Mouse (Mus musculus) heart, adult 2 months (tissue): ENCODE measurements around the gene Pmel. TPM values are rescaled to one million over a fixed set of nuclear protein-coding genes. Genes with fewer than 3 reads are reported as not detected.
A peak's percentile ranks its signal among the peaks of the same experiment; 100 is the strongest.
"Not testable (repeated sequence)": the region's sequence is repeated elsewhere in the genome, so short reads cannot be mapped to it uniquely, and the experiment has no call there.

Experiments used
- DNase-seq, 2 experiments: peaks; one replicate each; pipeline ENCODE4 v3.0.0; 2021
- H3K27ac ChIP-seq: fragments of 200-600 bp; 2 replicates; pipeline ENCODE4 v1.8.1; 2022
- H3K27me3 ChIP-seq: fragments of 200-500 bp; 2 replicates; pipeline ENCODE4 v1.6.1; 2012; ENCODE audit warnings: mild to moderate bottlenecking, low read length, inconsistent platforms, mixed read lengths; ENCODE audit not compliant: control insufficient read depth, insufficient read depth
- H3K36me3 ChIP-seq: fragments of 200-500 bp; 2 replicates; pipeline ENCODE4 v1.6.1; 2012; ENCODE audit warnings: low read length, inconsistent platforms; ENCODE audit not compliant: control insufficient read depth, insufficient read depth
- H3K4me1 ChIP-seq: fragments of 200-500 bp; 2 replicates; pipeline ENCODE4 v1.6.1; 2011; ENCODE audit warnings: low read length; ENCODE audit not compliant: control insufficient read depth, insufficient read depth
- H3K4me3 ChIP-seq: fragments of 200-600 bp; 2 replicates; pipeline ENCODE4 v1.8.1; 2022
- H3K79me2 ChIP-seq: fragments of 200-500 bp; replicated peaks from 2 replicates; pipeline ENCODE4 v1.6.1; 2012; ENCODE audit warnings: mild to moderate bottlenecking, inconsistent platforms, low read length, moderate library complexity, mixed read lengths; ENCODE audit not compliant: control insufficient read depth, insufficient read depth
- H3K9ac ChIP-seq: fragments of 200-500 bp; 2 replicates; pipeline ENCODE4 v1.6.1; 2012; ENCODE audit warnings: low read depth, mild to moderate bottlenecking, control low read depth, inconsistent platforms, low read length, mixed read lengths
- CTCF ChIP-seq: fragments of 200-600 bp; IDR thresholded peaks from 2 replicates; pipeline ENCODE4 v1.8.1; 2022; ENCODE audit warnings: antibody characterized with exemption, mild to moderate bottlenecking, moderate library complexity
- EP300 ChIP-seq: fragments of 200-500 bp; IDR thresholded peaks from 2 replicates; pipeline ENCODE4 v1.6.1; 2011; ENCODE audit warnings: low read depth, low read length, control low read depth; ENCODE audit not compliant: insufficient read depth
- POLR2A ChIP-seq: fragments of 200-500 bp; IDR thresholded peaks from 2 replicates; pipeline ENCODE4 v1.6.1; 2011; ENCODE audit warnings: mild to moderate bottlenecking, low read depth, low read length, control low read depth; ENCODE audit not compliant: insufficient read depth
- WGBS: fragments of 180-500 bp; shearing (Covaris S2); methylation state at CpG from one replicate; pipeline ENCODE4 v1.1.7; 2018; 5-methylcytosine and 5-hydroxymethylcytosine counted together
- intact Hi-C: fragments of 180-260 bp; cut with DNase I; formaldehyde crosslinking; loops from one replicate; pipeline ENCODE4 v1.15.1; 2025
- polyA plus RNA-seq: library from polyadenylated mRNA; depleted of rRNA; stranded (reverse); fragments of >200 nt; gene quantifications from 2 replicates; pipeline ENCODE4 v1.2.3, GENCODE M21; 2012
- total RNA-seq, 2 experiments: library from RNA; stranded (reverse); gene quantifications; 2 replicates each; pipeline ENCODE4 v1.2.3; 2021

Pmel gene
- total and polyA plus RNA-seq, 3 experiments: 0.43 to 0.66 (median 0.50) TPM

DNA sequence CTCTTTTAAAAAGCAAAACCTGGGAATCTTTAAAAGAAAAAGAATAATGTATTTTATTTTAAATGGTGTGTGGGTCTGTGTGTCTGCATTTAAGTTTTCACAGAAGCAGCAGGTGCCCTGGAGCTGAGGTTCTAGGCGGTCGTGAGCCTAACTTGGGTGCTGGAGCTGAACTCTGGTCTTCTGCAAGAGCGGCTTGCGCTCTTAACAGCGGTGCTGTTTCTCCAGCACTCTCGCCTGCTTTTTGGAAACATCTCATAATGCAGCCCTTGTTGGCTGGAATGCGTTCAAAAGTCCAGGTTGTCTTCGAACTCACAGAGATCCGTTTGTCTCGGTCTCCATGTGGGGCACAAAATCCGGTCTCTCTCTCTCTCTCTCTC lies 1.3 kb downstream of the Pmel start:
- TF ChIP-seq CTCF: no peak
- no peak for TF ChIP-seq POLR2A
- TF ChIP-seq EP300: no peak
- intact Hi-C loops: no loop called here
- Histone ChIP-seq H3K79me2 (no peaks in the 10 kb centered on the region), H3K4me1 (peaks cover 3% of the 10 kb centered on the region), H3K27me3 (no peaks in the 10 kb centered on the region), H3K9ac (peak overlapping the region; percentile 60), H3K36me3 (no peaks in the 10 kb centered on the region), H3K4me3 (peak overlapping the region; percentile 54), H3K27ac (peak overlapping the region; percentile 85)
- peak in 1 of 2 experiments; percentile 39 for DNase-seq
- WGBS: 8% methylated on average over 11 of the region's 11 CpGs

DNA sequence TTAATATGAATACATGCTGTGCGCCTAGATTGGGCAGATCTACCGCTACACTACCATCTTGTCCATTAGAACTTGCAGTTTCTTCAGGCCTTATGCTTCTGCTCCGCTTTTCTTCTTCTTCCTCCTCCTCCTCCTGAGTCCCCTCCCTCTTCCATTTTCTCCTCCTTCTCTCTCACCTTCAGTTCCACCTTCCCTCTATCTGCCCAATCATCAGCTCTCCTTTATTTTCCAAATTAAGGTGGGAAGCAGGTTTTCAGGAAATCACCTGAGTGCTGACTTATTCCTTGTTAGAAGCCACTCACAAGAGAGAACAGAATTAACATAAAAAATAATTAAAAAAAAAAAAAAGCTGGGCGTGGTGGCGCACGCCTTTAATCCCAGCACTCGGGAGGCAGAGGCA lies 7.3 kb downstream of the Pmel start:
- H3K4me1 ChIP-seq, H3K27ac ChIP-seq, intact Hi-C loops, H3K79me2 ChIP-seq, H3K4me3 ChIP-seq, H3K9ac ChIP-seq, H3K36me3 ChIP-seq, DNase-seq, H3K27me3 ChIP-seq: not testable (repeated sequence)
- WGBS: 93% methylated on average over 7 of the region's 7 CpGs

- TF ChIP-seq EP300: no peak
- no peak for TF ChIP-seq POLR2A
- TF ChIP-seq CTCF: no peak
- Histone ChIP-seq H3K9ac (no peak overlapping the region), H3K79me2 (no peaks in the 10 kb centered on the region), H3K27me3 (no peaks in the 10 kb centered on the region), H3K4me3 (no peak overlapping the region), H3K36me3 (no peaks in the 10 kb centered on the region), H3K27ac (no peak overlapping the region), H3K4me1 (no peaks in the 10 kb centered on the region)
- WGBS: 80% methylated on average over 19 of the region's 19 CpGs
- DNase-seq: peak in 1 of 2 experiments; percentile 13
- intact Hi-C loops: no loop called here
Measured at GRCm38 (mm10) chr10:128715559-128716537, 11.9 kb downstream of the Pmel start.

GRCm38 (mm10) chr10:128725466-128725865 lies 21.5 kb downstream of the Pmel start:
- H3K79me2 ChIP-seq, H3K36me3 ChIP-seq, DNase-seq, H3K4me3 ChIP-seq, H3K27me3 ChIP-seq, H3K4me1 ChIP-seq, intact Hi-C loops, H3K27ac ChIP-seq, H3K9ac ChIP-seq: not testable (repeated sequence)
- 81% methylated on average over 4 of the region's 4 CpGs for WGBS

- H3K9ac ChIP-seq: no peak overlapping the region
- DNase-seq: no peak
- WGBS: 79% methylated on average over 5 of the region's 5 CpGs
- H3K27ac ChIP-seq: no peak overlapping the region
- H3K27me3 ChIP-seq: no peaks in the 10 kb centered on the region
- no peaks in the 10 kb centered on the region for H3K79me2 ChIP-seq
- H3K4me1 ChIP-seq: no peaks in the 10 kb centered on the region; the same call in 1 of the 2 replicates
- H3K36me3 ChIP-seq: no peaks in the 10 kb centered on the region
- no peak for TF ChIP-seq EP300
- intact Hi-C loops: no loop called here
- H3K4me3 ChIP-seq: no peak overlapping the region
Measured at GRCm38 (mm10) chr10:128728059-128728458, 24.1 kb downstream of the Pmel start.

- intact Hi-C loops: loop anchor here (1.0 to 5.0 kb wide), 2 partner anchors 164 to 246 kb away; no protein-coding TSS in a partner anchor
- Histone ChIP-seq H3K27ac (no peak overlapping the region), H3K79me2 (no peaks in the 10 kb centered on the region), H3K9ac (no peak overlapping the region), H3K4me3 (no peak overlapping the region), H3K36me3 (no peaks in the 10 kb centered on the region), H3K27me3 (no peaks in the 10 kb centered on the region), H3K4me1 (no peaks in the 10 kb centered on the region; the same call in 1 of the 2 replicates)
- WGBS: 19% methylated on average over 10 of the region's 10 CpGs
- no peak for TF ChIP-seq POLR2A
- peak; percentile 66; the same call in 1 of the 2 replicates for TF ChIP-seq EP300
- peak; percentile 67 to 81 for DNase-seq
Measured at GRCm38 (mm10) chr10:128731002-128731433, 27.0 kb downstream of the Pmel start.
